Mouse (Mus musculus): ENCODE data around the gene Olfr1445. TPM values are rescaled to one million over a fixed set of nuclear protein-coding genes. Genes with fewer than 3 reads are reported as not detected.

Olfr1445 gene
- polyA plus RNA-seq (2014; fragmentation: Nextera tagmentation; extraction: Ambion mirVana): not detected in 2 replicates

DNA sequence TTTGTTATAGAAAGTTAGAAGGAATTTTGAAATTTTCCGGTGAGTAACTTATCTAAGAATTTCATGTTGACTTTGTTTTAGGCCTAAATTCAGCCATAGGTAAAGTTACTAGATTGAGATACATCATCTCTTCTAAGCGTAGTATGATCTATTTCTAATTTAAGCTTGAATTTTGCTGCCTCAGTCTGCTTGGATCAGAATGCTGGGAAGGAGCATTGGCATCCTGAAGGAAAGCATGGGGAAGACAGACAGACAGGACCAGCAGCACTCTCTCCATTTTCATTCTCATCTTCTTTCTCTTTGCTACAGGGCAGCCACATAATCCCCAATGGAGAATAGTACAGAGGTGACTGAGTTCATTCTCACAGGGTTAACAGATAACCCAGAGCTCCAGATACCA, at the start of gene Olfr1445:
Olfr1445 (plus strand) TSS at position 301 of the 400 bp plus-strand sequence.
- Histone ChIP-seq H3K9me3 (ENCODE audit: control insufficient read depth, low read length) (no peaks in the 10 kb centered on the region), H3K9ac (replicated peaks; ENCODE audit: low read depth, low read length) (no peak within 1 kb of the TSS), H3K36me3 (ENCODE audit: control insufficient read depth, insufficient read depth, low read length) (no peaks in the 10 kb centered on the region), H3K4me1 (ENCODE audit: control insufficient read depth, insufficient read depth, low read length) (no peaks in the 10 kb centered on the region), H3K4me2 (ENCODE audit: low read depth, low read length) (no peak within 1 kb of the TSS), H3K27ac (ENCODE audit: low read depth, low read length) (no peak within 1 kb of the TSS), H3K27me3 (ENCODE audit: control insufficient read depth, insufficient read depth, low read length) (no peaks in the 10 kb centered on the region), H3K4me3 (ENCODE audit: low read depth, low read length) (no peak within 1 kb of the TSS)
- 93% methylated on average over 2 of the region's 2 CpGs for WGBS
- ATAC-seq (ENCODE audit: low read depth): no peak

DNA sequence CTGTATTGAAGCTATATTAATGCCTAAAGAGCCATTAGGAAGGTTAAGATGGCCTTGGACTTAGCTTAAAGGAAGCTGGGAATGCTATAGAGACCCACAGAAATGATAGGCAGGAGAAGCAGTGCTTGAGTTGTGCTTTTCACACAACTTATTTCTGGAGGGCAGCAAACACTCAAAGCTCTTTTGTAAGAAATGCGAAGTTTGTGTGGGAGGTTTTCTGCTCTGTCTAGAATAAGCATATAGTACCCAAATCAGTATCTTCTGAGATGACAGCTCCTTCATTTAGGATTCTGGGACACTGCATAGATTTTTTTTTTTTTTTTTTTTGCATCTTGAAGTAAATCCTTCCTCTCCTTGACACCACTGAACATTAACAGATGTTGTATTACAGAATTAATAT, 45.1 kb upstream of the Olfr1445 start:
- no peak for ATAC-seq (ENCODE audit: low read depth)
- Histone ChIP-seq H3K4me3 (ENCODE audit: low read depth, low read length) (no peak overlapping the region), H3K9ac (replicated peaks; ENCODE audit: low read depth, low read length) (no peak overlapping the region), H3K9me3 (ENCODE audit: control insufficient read depth, low read length) (no peaks in the 10 kb centered on the region), H3K4me2 (ENCODE audit: low read depth, low read length) (no peak overlapping the region), H3K4me1 (ENCODE audit: control insufficient read depth, insufficient read depth, low read length) (no peaks in the 10 kb centered on the region), H3K27me3 (ENCODE audit: control insufficient read depth, insufficient read depth, low read length) (no peaks in the 10 kb centered on the region), H3K27ac (ENCODE audit: low read depth, low read length) (no peak overlapping the region), H3K36me3 (ENCODE audit: control insufficient read depth, insufficient read depth, low read length) (no peaks in the 10 kb centered on the region)
- 93% methylated on average over 1 of the region's 1 CpGs for WGBS

GRCm38 (mm10) chr19:12846382-12846781, 37.3 kb upstream of the Olfr1445 start, which contains the start of gene Gm5244:
Gm5244 (plus strand) TSS chr19:12846682.
- Histone ChIP-seq H3K27ac (ENCODE audit: low read depth, low read length) (no peak within 1 kb of the TSS), H3K4me3 (ENCODE audit: low read depth, low read length) (no peak within 1 kb of the TSS), H3K4me1 (ENCODE audit: control insufficient read depth, insufficient read depth, low read length) (no peaks in the 10 kb centered on the region), H3K9ac (replicated peaks; ENCODE audit: low read depth, low read length) (no peak within 1 kb of the TSS), H3K36me3 (ENCODE audit: control insufficient read depth, insufficient read depth, low read length) (no peaks in the 10 kb centered on the region), H3K4me2 (ENCODE audit: low read depth, low read length) (no peak within 1 kb of the TSS), H3K27me3 (ENCODE audit: control insufficient read depth, insufficient read depth, low read length) (no peaks in the 10 kb centered on the region), H3K9me3 (ENCODE audit: control insufficient read depth, low read length) (no peaks in the 10 kb centered on the region)
- ATAC-seq (ENCODE audit: low read depth): no peak

DNA sequence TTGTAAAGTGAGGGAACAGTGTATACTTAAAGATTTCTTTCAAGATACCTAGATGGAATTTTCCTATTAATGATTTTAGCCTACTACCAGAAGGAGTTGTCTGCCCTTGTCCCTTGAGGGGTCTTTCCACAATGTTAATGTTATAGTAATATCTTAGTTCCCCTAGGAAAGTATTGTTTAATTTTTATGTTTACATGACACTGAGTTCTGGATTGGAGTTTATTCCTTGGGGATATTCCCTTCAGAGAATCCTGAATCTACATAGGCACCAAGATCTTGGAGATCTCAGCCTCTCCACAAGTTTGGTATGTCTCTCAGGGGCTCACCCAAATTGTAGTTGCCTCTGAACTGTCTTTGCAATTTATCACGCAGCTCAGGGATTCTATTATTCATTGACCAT, 26.7 kb upstream of the Olfr1445 start, which contains the start of gene Olfr1444:
Olfr1444 (plus strand) TSS at position 301 of the 400 bp plus-strand sequence.
- Histone ChIP-seq H3K27ac (ENCODE audit: low read depth, low read length) (no peak within 1 kb of the TSS), H3K9me3 (ENCODE audit: control insufficient read depth, low read length) (no peaks in the 10 kb centered on the region), H3K27me3 (ENCODE audit: control insufficient read depth, insufficient read depth, low read length) (no peaks in the 10 kb centered on the region), H3K36me3 (ENCODE audit: control insufficient read depth, insufficient read depth, low read length) (no peaks in the 10 kb centered on the region), H3K4me3 (ENCODE audit: low read depth, low read length) (no peak within 1 kb of the TSS), H3K9ac (replicated peaks; ENCODE audit: low read depth, low read length) (no peak within 1 kb of the TSS), H3K4me1 (ENCODE audit: control insufficient read depth, insufficient read depth, low read length) (no peaks in the 10 kb centered on the region), H3K4me2 (ENCODE audit: low read depth, low read length) (no peak within 1 kb of the TSS)
- WGBS: 71% methylated on average over 1 of the region's 1 CpGs
- no peak for ATAC-seq (ENCODE audit: low read depth)

DNA sequence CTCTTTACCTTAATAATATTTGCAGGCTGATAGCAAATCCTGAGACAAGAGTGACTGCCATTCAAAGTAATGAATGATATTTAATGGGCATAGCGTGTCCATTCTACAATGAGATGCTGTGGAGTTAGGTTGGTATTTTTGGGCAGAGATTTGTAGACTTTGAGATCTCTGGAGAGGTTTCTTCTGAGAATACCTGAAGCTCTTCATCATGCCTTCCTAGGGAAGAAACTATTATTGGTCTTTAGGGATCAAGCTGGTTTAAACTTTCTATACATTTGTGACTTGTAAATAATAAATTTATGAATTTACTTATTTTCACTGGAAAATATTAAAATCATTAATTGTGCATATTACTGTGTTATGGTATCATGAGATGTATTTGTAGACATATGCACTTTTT, 9.8 kb downstream of the Olfr1445 start, which contains the start of gene Olfr1446:
Olfr1446 (minus strand) TSS at position 101 of the 400 bp plus-strand sequence.
- no peak within 1 kb of the TSS for H3K27ac ChIP-seq (ENCODE audit: low read depth, low read length)
- no peak within 1 kb of the TSS for H3K9ac ChIP-seq (replicated peaks; ENCODE audit: low read depth, low read length)
- no peaks in the 10 kb centered on the region for H3K9me3 ChIP-seq (ENCODE audit: control insufficient read depth, low read length)
- H3K36me3 ChIP-seq (ENCODE audit: control insufficient read depth, insufficient read depth, low read length): no peaks in the 10 kb centered on the region
- no peak within 1 kb of the TSS for H3K4me3 ChIP-seq (ENCODE audit: low read depth, low read length)
- no peaks in the 10 kb centered on the region for H3K4me1 ChIP-seq (ENCODE audit: control insufficient read depth, insufficient read depth, low read length)
- no peak within 1 kb of the TSS for H3K4me2 ChIP-seq (ENCODE audit: low read depth, low read length)
- ATAC-seq (ENCODE audit: low read depth): no peak
- H3K27me3 ChIP-seq (ENCODE audit: control insufficient read depth, insufficient read depth, low read length): no peaks in the 10 kb centered on the region
- 75% methylated on average over 1 of the region's 1 CpGs for WGBS

DNA sequence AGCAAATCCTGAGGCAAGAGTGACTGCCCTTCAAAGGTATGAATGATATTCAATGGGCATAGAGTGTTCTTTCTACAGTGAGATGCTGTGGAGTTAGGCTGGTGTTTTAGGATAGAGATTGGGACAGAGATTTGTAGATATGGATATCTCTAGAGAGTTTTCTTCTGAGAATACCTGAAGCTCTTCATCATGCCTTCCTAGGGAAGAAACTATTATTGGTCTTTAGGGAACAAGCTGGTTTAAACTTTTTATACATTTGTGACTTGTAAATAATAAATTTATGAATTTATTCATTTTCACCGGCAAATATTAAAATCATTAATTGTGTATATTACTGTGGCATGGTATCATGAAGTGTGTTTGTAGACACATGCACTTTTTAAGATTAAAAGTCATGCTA, 20.0 kb downstream of the Olfr1445 start, which contains the start of gene Olfr1447:
Olfr1447 (minus strand) TSS at position 101 of the 400 bp plus-strand sequence.
- Histone ChIP-seq H3K36me3 (ENCODE audit: control insufficient read depth, insufficient read depth, low read length) (no peaks in the 10 kb centered on the region), H3K27ac (ENCODE audit: low read depth, low read length) (no peak within 1 kb of the TSS), H3K4me1 (ENCODE audit: control insufficient read depth, insufficient read depth, low read length) (no peaks in the 10 kb centered on the region), H3K4me2 (ENCODE audit: low read depth, low read length) (no peak within 1 kb of the TSS), H3K9me3 (ENCODE audit: control insufficient read depth, low read length) (no peaks in the 10 kb centered on the region), H3K9ac (replicated peaks; ENCODE audit: low read depth, low read length) (no peak within 1 kb of the TSS), H3K27me3 (ENCODE audit: control insufficient read depth, insufficient read depth, low read length) (no peaks in the 10 kb centered on the region), H3K4me3 (ENCODE audit: low read depth, low read length) (no peak within 1 kb of the TSS)
- 95% methylated on average over 1 of the region's 1 CpGs for WGBS
- ATAC-seq (ENCODE audit: low read depth): no peak

DNA sequence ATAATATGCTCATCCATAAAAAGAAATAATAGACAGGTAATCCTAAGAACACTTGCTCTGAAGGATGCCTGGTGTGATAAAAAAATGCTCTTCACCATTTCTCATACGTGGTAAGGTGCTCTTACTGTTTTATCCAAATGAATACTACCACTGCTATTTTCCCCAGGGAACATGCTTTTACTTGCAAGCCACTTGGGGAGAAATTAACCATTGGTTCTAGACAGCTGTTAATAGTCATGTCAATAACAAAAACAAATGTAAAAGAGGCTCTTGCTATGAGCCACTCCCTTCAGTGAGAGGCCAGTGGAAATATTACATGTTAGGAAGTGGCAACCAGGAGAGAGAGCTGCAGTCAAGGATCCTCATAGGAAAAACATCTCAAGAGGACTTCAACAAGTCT, 40.7 kb downstream of the Olfr1445 start, which contains the start of gene Olfr1448:
Olfr1448 (minus strand) TSS at position 101 of the 400 bp plus-strand sequence.
- Histone ChIP-seq H3K4me1 (ENCODE audit: control insufficient read depth, insufficient read depth, low read length) (no peaks in the 10 kb centered on the region), H3K36me3 (ENCODE audit: control insufficient read depth, insufficient read depth, low read length) (no peaks in the 10 kb centered on the region), H3K4me2 (ENCODE audit: low read depth, low read length) (no peak within 1 kb of the TSS), H3K27ac (ENCODE audit: low read depth, low read length) (no peak within 1 kb of the TSS), H3K9me3 (ENCODE audit: control insufficient read depth, low read length) (no peaks in the 10 kb centered on the region), H3K9ac (replicated peaks; ENCODE audit: low read depth, low read length) (no peak within 1 kb of the TSS), H3K27me3 (ENCODE audit: control insufficient read depth, insufficient read depth, low read length) (no peaks in the 10 kb centered on the region), H3K4me3 (ENCODE audit: low read depth, low read length) (no peak within 1 kb of the TSS)
- no peak for ATAC-seq (ENCODE audit: low read depth)
- WGBS: 77% methylated on average over 1 of the region's 1 CpGs

GRCm38 (mm10) chr19:12930540-12930939, 46.9 kb downstream of the Olfr1445 start, which contains the start of gene Olfr1449:
Olfr1449 (plus strand) TSS chr19:12930840.
- Histone ChIP-seq H3K36me3 (ENCODE audit: control insufficient read depth, insufficient read depth, low read length) (no peaks in the 10 kb centered on the region), H3K27ac (ENCODE audit: low read depth, low read length) (no peak within 1 kb of the TSS), H3K4me1 (ENCODE audit: control insufficient read depth, insufficient read depth, low read length) (no peaks in the 10 kb centered on the region), H3K9ac (replicated peaks; ENCODE audit: low read depth, low read length) (no peak within 1 kb of the TSS), H3K4me3 (ENCODE audit: low read depth, low read length) (no peak within 1 kb of the TSS), H3K4me2 (ENCODE audit: low read depth, low read length) (no peak within 1 kb of the TSS), H3K9me3 (ENCODE audit: control insufficient read depth, low read length) (no peaks in the 10 kb centered on the region), H3K27me3 (ENCODE audit: control insufficient read depth, insufficient read depth, low read length) (no peaks in the 10 kb centered on the region)
- ATAC-seq (ENCODE audit: low read depth): no peak
